Mouse (Mus musculus) midbrain, embryonic 14.5 days (tissue): Measurements from ENCODE around the gene Xylb. TPM values are rescaled to one million over a fixed set of nuclear protein-coding genes. Genes with fewer than 3 reads are reported as not detected.

Experiments used
- polyA plus RNA-seq: library from polyadenylated mRNA; unstranded; fragments of >200 nt; fragmentation: Nextera tagmentation; extraction: Ambion mirVana; gene quantifications from 2 replicates; pipeline ENCODE4 v1.2.1, GENCODE M21; 2014

The Xylb gene
- polyA plus RNA-seq, 1 experiment from 2014 or later, result 2.4 TPM

Other genes starting within 250 kb of the Xylb start
- gene Acaa1b, start 200.3 kb upstream of the Xylb start, polyA plus RNA-seq, result 1.2 and 2.8 TPM in 2 replicates
- gene Gm47289, start 198.2 kb upstream of the Xylb start, polyA plus RNA-seq, result not detected in 2 replicates
- 0.12 TPM in 1 of 2 replicates, not detected in the other for gene Slc22a13, start 148.3 kb upstream of the Xylb start, polyA plus RNA-seq
- gene Oxsr1, start 35.0 kb upstream of the Xylb start, polyA plus RNA-seq, result 13.0 and 18.2 TPM in 2 replicates
- gene Acaa1a, start 17.7 kb upstream of the Xylb start, polyA plus RNA-seq, result 85.4 and 92.0 TPM in 2 replicates
- 3.4 and 5.6 TPM in 2 replicates for gene Myd88, start 16.0 kb upstream of the Xylb start, polyA plus RNA-seq
- not detected in 2 replicates for gene Slc22a14, start 8.2 kb downstream of the Xylb start, polyA plus RNA-seq
- 69.3 and 69.9 TPM in 2 replicates for gene Acvr2b, start 44.7 kb downstream of the Xylb start, polyA plus RNA-seq
- 51.2 and 56.0 TPM in 2 replicates for gene Exog, start 87.6 kb downstream of the Xylb start, polyA plus RNA-seq
- gene Scn5a, start 221.6 kb downstream of the Xylb start, polyA plus RNA-seq, result 0.11 and 0.32 TPM in 2 replicates